Mouse (Mus musculus) cerebellum, adult 11-12 months (tissue): ENCODE measurements at regions not wholly inside any gene's neighbourhood (a gene's known extent, or its start where the extent isn't known, plus 50 kb on each side); places are given as distances from the start of the nearest gene placed in this dataset.
"Not testable (repeated sequence)": the region's sequence is repeated elsewhere in the genome, so short reads cannot be mapped to it uniquely, and the experiment has no call there.

Experiments used
- DNase-seq: peaks from one replicate; pipeline ENCODE4 v3.0.0; 2022

DNA sequence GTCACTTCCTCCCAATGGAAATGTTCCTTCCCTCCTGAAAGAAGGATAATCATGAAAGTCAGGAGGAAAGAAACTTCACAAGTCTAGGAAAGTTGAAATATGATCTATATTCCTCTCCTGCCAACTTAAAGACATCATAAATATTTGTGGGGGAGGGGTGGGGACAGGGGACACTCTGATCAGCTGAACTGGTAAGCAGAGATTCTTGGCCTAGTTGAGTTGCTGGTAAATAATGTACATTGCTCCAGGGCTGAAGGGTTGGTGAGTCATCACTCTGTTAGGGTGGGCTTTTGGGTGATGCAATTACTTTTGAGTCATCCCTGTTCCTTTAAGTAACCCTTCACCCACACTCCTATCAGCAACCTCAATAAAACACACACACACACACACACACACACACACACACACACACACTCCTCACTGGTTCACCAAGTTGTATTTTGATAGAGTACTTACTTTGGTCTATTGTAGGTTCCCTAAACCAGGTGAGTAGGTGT is 56.0 kb downstream of the Ccdc71l start:
- no peak for DNase-seq

DNA sequence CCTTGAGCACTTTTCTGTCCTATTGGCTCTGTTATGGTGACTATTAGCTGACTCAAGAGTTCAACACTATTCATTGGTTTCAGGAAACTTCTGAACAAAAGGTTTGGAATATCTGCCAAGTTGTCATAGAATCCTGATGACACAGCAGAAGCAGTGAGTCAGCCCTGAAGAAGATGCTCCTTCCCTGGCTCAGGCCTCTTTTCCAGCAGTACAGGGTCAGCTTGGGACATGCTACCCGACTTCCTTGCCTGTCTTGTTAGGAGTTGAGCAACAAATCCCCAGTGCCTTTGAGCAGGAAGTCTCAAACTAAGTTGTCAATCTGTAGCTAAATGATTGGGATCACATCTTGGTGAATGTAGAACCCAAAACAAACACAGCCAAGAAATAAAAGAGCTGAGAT is 56.6 kb downstream of the Ccdc71l start:
- DNase-seq, result no peak

DNA sequence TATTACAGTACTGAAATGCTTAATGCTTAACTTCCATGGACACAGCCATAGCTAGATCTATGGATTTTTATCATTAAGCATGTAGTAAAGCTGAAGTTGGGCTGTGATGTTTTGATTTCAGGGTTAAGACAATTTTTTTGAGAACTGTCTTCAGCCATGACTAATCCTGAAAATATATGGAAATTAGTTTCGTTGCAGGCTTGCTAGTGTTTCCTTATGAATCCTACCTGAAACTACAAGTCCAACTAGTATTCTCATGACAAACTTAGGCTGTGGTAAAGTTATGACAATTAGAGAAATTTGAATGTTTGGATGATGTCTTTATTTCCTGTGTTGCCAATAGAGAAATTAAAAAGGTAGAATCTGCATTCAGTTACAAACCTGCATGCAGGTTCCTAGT is 59.7 kb downstream of the Ccdc71l start:
- DNase-seq, result no peak

DNA sequence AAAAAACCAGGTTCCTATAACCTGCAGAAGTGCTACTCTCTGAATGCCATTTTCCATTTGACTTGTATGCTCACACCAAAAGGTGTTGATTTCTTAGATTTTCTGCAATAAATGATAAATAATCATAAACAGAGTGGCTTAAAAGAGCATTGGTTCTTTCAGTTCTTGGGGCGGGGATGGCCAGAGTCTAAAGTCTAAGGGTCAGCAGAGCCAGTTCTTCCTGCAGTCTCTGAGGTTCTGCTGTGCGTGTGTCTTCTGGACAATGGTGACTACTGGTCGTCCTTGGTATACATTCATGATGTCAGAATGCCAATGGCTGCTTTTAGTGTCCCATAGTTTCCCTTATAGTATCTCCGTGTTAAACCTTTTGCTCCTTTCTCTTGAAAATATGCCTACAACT is 66.3 kb downstream of the Ccdc71l start:
- DNase-seq, result no peak

DNA sequence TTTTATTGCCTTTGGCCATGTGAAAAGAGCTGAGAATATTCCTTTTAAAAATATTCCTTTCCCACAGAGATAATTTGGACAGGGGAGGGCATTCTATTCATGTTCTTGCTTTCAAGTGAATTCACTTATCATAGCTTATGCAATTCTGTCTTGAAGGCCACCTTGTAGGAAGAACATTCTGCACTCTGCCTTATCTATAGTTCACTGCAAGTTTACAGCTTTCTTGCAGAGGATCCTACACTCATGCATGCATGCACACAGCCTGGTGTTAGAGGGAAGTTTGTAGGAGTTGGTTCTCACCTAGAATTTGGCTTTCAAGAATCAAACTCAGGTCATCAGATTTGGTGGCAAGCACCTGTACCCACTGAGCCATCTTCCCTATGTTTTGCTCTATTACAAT is 67.4 kb downstream of the Ccdc71l start:
- DNase-seq, result no peak

DNA sequence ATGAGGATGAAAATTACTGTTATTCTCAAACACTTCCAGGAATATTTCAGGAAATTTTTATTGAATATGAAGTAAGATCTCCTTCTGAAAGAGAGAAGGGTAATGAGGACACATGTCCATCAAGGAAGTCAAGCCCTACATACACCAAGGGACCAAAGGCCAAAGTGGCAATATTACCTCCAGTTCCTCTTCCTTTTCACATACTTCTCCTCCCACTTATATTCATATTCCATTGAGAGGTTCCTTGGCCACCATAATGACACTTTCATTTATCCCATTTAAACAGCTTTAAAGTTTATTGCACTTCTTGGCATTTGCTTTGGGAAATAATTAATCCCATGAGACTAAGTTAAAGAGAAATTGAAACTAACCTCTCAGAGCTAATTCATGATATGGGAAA is 70.9 kb downstream of the Ccdc71l start:
- DNase-seq, result no peak

DNA sequence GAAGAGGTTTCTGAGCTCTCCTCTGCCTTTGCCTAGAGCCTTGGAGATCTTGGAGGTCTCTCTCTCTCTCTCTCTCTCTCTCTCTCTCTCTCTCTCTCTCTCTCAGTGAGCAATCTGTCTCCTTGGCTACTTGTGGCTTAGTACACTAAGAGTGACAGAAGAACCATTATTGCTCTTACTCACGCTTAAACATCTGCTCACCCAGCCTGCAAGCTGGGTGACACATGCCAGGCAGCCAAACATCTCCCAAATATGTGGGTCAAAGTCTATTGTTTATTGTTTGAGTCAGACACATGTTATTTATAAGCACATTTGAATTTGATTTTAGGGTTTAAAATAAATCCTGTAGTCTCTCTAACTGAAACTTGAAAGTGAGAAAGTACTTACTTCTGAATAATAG is 72.7 kb downstream of the Ccdc71l start:
- DNase-seq, result no peak

DNA sequence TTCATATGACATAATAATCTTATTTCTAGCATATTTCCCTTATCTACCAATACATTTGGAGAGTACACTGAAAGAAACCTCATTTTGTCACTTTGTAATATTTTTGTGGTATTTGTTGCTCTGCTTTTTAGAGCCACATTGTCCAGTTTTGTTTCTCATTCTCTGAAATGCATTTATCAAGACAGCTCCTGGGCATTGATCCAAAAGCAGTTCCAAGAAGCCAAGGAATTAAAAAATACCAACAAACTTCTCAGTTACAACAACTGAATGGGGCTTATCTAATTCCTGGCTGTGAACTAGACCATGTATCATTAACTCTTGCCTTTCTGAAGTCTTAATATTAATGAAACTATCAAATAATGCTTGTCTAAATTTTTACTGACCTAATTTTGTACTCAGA is 76.3 kb downstream of the Ccdc71l start:
- no peak for DNase-seq

DNA sequence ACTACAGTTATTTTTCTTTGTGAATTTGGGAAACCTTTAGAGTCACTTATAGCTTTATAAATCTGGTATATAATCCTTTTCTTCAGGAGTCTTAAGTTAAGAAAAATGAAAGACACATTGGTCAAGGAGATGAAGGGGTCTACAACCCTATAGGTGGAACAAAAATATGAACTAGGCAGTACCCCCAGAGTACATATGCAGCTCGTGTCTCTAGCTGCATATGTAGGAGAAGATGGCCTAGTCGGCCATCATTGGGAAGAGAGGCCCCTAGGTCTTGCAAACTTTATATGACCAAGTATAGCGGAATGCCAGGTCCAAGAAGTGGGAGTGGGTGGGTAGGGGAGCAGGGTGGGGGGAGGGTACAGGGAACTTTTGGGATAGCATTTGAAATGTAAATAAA is 76.7 kb downstream of the Ccdc71l start:
- not testable (repeated sequence) for DNase-seq

DNA sequence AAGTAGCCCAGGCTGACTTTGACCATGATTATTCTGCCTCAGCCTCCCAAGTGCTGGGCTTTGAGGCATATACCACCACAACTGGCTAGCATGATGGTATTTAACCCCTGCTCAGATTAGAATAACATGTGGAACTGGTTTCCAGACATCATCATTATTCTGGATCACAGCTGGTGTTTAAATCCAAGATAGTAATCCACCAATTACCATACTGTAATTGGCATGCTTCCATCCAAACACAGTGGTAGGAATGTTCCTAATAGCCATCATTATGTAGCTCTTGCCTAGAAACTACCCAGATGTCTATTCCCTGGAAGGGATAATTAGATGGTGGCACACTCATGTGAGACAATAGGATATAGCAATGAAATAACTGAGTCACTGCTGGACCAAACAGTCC is 77.4 kb downstream of the Ccdc71l start:
- DNase-seq, result no peak

DNA sequence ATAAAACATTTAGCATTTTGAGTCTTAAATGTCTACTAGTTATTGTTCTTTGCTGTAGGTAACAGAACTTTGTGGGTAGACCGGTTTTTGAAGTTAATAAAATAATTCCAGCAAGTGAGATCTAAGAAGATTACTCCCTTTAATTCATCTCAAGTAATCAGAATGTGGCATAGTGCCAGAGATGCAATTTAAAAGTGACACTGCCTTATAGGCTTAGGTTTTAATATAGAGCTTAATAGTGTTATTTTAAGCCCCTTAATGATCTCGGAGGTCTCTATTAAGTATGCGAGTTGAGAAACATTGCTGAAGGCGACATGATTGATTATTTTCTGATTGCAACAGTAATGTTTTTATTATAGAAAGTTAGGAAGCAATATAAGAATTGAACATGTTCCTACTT is 78.3 kb downstream of the Ccdc71l start:
- no peak for DNase-seq

DNA sequence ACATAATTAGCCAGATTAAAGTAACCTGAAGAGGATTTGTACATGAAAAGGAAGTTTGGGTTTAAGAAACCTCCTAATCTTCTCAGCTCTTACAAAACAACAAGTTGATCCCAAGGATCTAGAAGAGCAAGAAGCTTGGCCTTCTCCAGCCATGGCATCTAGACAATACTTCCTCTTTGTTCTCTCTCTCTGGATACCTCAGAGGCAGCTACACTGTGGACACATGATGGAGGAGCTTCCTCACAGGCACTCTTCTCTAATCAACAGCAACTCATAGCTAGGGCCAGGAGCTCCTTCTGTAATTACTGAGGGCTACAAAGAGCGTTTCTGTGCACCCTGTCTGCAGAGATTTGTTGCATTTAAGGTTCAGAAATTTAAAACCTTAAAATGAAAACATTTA is 79.9 kb downstream of the Ccdc71l start:
- DNase-seq, result no peak

DNA sequence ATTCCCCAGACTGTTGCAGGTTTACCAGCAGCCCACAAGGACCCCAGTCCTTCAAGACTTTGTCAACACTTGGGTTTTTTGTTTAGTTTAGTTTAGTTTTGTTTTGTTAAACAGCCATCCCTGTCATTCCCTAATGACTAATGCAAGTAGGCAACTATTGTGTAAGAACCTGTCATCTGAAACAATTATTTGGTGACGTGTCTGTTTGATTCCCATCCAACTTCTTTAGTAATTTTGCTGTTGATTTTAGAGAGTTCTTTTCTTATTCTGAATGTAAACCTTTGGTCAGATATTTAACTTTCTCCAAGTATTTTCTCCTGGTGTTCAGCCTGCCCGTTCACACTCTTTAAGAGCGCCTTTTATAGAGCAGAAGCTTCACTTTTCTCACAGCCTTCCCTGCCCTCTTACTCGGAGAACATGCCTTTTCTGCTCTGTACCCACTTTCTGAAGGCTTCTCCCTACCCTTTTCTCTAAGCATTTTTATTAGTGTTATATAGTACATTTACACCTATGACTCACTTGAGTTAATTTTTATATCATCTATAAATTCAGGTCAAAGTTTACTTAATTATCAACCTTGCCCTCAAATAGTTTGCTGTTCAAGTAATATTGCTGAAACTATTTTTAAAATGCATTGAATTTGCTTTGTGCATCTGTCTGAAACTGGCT is 82.0 kb downstream of the Ccdc71l start:
- no peak for DNase-seq

DNA sequence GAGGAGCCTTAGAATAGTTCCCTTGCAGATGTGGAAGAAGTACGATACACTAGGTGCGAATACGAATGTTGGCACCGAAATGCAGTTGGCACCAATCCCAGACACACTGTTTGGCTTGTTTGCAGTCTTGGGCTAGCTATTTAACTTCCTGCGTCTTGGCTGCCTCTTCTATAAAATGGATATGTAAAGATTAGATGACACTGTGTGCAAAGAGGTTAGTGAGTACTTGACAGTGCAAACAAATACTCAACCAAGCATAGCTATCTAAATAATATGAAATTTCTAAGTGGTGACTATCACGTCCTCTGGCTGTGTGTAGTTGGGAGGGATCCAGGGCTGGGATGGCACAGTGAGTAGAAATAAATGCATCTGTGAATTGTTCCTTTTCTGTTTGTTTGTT is 86.9 kb downstream of the Ccdc71l start:
- DNase-seq, result no peak

DNA sequence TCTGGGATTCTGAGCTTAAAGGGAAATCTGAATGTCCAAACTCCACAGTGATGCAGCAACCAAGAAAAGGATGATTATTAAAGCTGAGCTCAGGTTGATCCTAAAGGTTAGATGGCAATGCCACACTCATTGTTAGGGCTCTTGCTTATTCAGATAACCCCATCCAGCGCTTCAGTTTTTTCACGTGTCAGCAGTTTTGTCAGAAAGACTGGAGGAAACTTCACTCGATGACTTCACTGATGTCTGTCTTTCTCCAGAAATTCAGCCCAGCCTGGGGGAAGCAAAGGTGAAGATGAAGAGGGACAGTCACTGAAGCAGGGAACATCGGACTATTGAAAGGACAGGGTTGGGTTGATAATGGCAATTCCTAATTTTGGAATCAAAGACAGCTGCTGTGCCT is 91.4 kb downstream of the Ccdc71l start:
- DNase-seq, result no peak

DNA sequence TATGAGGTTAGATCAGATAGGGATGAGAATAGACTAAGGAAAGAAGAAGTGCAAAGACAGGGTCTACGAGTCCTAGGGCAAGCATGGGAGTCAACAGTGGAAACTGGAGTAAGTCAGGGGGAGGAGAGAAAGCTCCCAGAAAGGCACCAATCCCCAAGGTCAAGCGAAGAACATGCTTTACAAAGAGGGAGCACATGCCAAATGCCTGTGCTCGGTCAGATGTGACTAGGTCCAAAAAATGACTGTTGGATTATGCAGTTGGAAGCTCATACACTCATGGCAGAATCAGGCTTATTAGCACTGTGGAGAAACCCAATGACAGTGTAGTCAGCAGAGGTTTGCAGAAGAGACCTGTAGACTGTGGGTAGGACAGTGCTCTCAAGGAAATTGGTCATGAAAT is 100.9 kb downstream of the Ccdc71l start:
- no peak for DNase-seq

DNA sequence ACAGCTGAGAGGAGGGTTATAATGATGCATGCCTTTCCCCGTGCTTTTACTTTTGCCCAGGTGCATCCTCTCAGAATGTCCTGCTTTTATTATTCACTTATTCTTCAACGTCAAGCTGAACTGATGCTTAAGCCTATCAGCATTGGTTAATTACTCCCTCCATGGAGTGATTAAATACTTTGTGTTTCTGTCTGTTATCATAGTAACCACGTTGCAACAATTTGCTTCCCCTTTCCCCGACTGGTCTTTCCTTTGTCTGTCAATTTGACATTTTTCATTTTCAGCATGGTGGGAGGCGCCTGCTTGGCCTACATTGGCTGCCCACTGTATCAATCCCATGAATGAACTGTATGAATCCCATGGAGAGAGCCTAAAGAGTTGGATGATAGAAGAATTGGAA is 101.8 kb downstream of the Ccdc71l start:
- no peak for DNase-seq

DNA sequence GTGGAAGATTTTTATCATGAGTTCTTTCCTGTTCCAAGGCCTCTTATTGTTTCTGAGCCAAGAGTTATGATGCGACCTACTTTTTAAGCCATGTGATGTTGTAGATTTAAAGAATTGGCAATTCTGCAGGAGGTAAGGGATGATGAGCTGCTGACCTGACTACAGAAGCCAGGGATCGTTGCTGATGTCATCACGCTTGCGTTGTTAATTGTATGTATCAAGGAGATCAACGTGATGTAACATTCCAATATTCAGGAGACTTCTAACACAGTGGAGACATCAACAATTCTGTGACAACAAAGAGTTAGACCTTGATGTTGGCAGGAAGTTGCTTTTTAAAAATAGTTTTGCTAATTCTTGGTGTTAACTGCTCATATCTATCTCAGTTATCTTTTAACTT is 102.5 kb downstream of the Ccdc71l start:
- no peak for DNase-seq

DNA sequence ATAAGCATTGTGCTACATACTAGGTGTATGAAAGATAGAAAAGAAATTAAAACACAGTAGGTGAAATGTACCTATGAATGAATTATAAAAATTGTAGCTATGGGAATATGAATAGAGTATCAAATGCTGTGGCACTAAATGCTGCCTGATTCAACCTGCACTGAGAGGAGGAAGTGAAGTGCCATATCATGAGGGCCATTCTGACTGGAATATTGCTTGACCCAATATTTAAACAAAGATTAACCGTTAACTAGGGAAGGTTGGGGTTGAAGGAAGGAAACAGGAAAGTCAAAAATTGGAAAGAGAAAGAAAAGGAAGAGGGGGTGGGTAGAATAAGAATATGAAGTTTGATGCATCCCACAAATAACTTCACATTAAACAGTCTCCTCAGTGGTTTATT is 103.8 kb downstream of the Ccdc71l start:
- no peak for DNase-seq

DNA sequence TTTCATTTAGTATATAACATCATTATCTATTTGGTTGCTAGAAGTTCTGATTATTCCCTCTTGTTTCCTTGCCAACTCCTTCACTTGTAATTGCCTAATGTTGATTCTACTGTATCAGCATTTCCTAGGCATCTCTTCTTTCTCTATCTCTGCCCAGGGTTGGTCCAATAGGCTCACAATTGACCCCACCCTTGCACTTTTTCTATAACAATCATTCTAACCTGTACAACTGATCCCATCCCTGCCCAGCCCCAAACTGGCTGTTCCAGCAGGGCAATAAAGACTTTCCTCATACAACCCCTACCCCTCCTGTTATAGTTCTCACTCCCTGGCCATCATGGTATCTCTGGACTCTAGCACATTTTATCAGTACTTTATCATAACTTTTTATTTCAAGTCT is 104.3 kb downstream of the Ccdc71l start:
- no peak for DNase-seq

DNA sequence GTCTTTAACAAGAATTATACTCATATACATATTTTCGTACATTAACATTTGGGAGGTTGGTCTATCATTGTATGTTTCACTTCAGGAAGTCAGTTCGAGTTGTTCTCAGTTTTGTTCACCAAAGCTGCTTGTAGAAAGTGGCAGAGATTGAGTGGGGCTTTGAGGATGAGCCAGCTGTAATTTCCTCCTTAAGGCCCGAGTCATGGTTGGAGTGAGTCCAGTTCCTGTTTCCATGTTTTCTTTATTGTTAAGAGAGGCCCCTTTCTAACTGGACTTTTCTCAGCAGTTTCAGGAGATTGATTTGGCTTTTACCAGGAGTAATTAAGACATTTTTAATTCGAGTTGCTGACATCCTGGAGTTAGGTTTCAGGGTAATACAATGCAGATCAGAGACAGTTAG is 107.7 kb downstream of the Ccdc71l start:
- no peak for DNase-seq

DNA sequence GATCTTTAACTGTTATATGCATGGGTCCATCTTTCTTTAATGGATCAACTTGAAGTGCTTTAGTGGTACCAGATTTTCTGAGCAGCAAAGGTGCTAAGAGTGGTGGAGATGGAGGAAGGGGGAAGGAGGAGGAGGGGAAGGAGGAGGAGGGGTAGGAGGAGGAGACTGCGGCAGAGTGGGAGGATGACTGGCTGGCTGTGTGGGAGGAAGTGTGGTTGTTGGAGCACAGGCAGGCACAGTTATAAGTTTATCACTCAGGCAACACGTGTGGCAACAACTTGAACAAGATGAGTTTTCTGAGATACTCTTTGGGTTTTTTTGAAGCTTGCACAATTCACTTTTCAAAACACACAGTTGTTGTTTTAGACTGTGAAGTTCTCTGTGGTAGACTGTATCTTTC is 108.2 kb downstream of the Ccdc71l start:
- no peak for DNase-seq

DNA sequence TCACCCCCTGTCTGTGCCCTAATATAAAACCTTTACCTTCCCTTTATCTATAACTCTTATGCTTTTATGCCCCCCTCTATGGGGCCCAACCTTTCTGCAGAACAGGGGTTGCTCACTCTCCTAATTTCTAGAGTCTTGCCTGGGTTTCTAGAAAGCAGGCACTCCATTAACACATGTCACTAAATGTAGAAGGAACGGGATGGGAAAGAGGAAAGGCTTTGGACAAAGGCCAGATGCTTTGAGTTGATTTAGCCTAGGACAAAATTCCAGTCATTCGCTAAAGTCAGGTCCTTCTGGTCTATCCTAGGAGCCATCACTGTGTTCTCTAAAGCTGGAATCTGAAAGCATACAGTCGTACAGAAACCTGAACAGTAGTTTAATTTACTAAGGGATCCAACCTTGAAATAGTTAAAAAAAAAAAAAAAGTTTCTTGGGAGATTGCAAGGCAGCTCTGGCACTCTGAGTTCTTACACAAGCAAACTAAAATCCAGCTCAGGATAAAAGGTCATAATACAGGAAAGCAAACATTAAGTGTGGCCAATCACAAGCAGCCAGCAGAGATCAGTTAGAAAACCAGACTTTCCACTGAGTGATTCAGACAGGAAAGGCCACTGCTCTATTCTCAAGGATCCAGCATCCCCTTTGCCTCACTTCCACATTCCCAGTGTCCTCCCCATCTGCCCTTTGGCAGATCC is 109.5 kb downstream of the Ccdc71l start:
- DNase-seq, result no peak

DNA sequence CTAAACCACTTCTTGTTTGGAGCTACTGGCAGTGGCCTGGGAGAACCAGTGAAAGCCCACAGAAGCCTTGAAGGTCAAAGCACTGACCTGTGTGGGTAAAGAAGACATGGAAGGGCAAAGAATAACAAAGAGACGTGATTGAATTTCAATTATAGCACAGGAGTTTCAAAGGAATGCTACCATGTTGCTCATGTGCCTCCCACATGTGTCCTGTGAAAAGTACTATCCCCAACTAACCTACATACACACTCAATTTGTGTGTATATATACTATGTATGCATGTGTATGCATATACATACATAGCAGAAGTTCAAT is 110.0 kb downstream of the Ccdc71l start:
- no peak for DNase-seq
